Mouse (Mus musculus) limb, embryonic 10.5 days (tissue): ENCODE data around the gene Ulk4. TPM values are rescaled to one million over a fixed set of nuclear protein-coding genes. Genes with fewer than 3 reads are reported as not detected.
A peak's percentile ranks its signal among the peaks of the same experiment; 100 is the strongest.

Experiments used
- DNase-seq: peaks from one replicate; pipeline ENCODE4 v3.0.0-alpha.2; 2017; ENCODE audit warnings: low spot score
- H3K27ac ChIP-seq: fragments of 300-500 bp; sonication (generic); 2 replicates; pipeline ENCODE4 v1.5.1; 2016; ENCODE audit warnings: mild to moderate bottlenecking
- H3K27me3 ChIP-seq: fragments of 300-500 bp; sonication (generic); 2 replicates; pipeline ENCODE4 v1.6.1; 2016; ENCODE audit warnings: low read depth, mild to moderate bottlenecking; ENCODE audit not compliant: poor library complexity, severe bottlenecking
- H3K36me3 ChIP-seq: fragments of 300-500 bp; sonication (generic); 2 replicates; pipeline ENCODE4 v1.6.1; 2016; ENCODE audit warnings: mild to moderate bottlenecking, moderate library complexity
- H3K4me1 ChIP-seq: fragments of 300-500 bp; sonication (generic); 2 replicates; pipeline ENCODE4 v1.6.1; 2016
- H3K4me3 ChIP-seq: fragments of 300-500 bp; sonication (generic); 2 replicates; pipeline ENCODE4 v1.5.1; 2016; ENCODE audit warnings: mild to moderate bottlenecking, moderate library complexity
- H3K9me3 ChIP-seq: fragments of 300-500 bp; sonication (generic); replicated peaks from 2 replicates; pipeline ENCODE4 v1.6.1; 2016; ENCODE audit warnings: mild to moderate bottlenecking
- WGBS: fragments of 180-500 bp; shearing (Covaris S2); methylation state at CpG from one replicate; pipeline ENCODE4 v1.1.7; 2016; 5-methylcytosine and 5-hydroxymethylcytosine counted together
- polyA plus RNA-seq: library from polyadenylated mRNA; unstranded; fragments of >200 nt; fragmentation: Nextera tagmentation; extraction: Ambion mirVana; gene quantifications from 2 replicates; pipeline ENCODE4 v1.2.1, GENCODE M21; 2016

Ulk4 gene
- polyA plus RNA-seq: 119 and 140 TPM in 2 replicates

GRCm38 (mm10) chr9:121277118-121278060 lies at the start of gene Ulk4:
Gene Ulk4 (minus strand): TSS chr9:121277197.
- peak within 1 kb of the TSS; percentile 73 for H3K4me3 ChIP-seq
- H3K27ac ChIP-seq: peak within 1 kb of the TSS; percentile 90
- peaks cover 7% of the 10 kb centered on the region for H3K36me3 ChIP-seq
- H3K27me3 ChIP-seq: no peaks in the 10 kb centered on the region
- WGBS: under 1% methylated on average over 59 of the region's 59 CpGs
- H3K9me3 ChIP-seq: no peaks in the 10 kb centered on the region
- peak; percentile 96 for DNase-seq
- peaks cover 17% of the 10 kb centered on the region for H3K4me1 ChIP-seq

GRCm38 (mm10) chr9:121322034-121322433 lies 45.0 kb upstream of the Ulk4 start:
- Histone ChIP-seq H3K27ac (0 out of 2 replicates have a peak overlapping the region, but pooled peaks have one; percentile 44), H3K4me3 (no peak overlapping the region), H3K36me3 (peaks cover 11% of the 10 kb centered on the region), H3K4me1 (peaks cover 36% of the 10 kb centered on the region), H3K9me3 (no peaks in the 10 kb centered on the region), H3K27me3 (no peaks in the 10 kb centered on the region)
- DNase-seq: no peak
- WGBS: 96% methylated on average over 14 of the region's 14 CpGs

- Histone ChIP-seq H3K36me3 (peaks cover 11% of the 10 kb centered on the region), H3K27me3 (no peaks in the 10 kb centered on the region), H3K4me1 (peaks cover 43% of the 10 kb centered on the region), H3K4me3 (no peak overlapping the region), H3K27ac (no peak overlapping the region), H3K9me3 (no peaks in the 10 kb centered on the region)
- 91% methylated on average over 2 of the region's 2 CpGs for WGBS
- DNase-seq: no peak
Measured at GRCm38 (mm10) chr9:121321118-121321517, 44.1 kb upstream of the Ulk4 start.

GRCm38 (mm10) chr9:121320433-121320832 lies 43.4 kb upstream of the Ulk4 start:
- H3K27me3 ChIP-seq: no peaks in the 10 kb centered on the region
- H3K4me3 ChIP-seq: no peak overlapping the region
- peaks cover 50% of the 10 kb centered on the region for H3K4me1 ChIP-seq
- no peaks in the 10 kb centered on the region for H3K9me3 ChIP-seq
- WGBS: 64% methylated on average over 2 of the region's 2 CpGs
- H3K27ac ChIP-seq: peak overlapping the region; percentile 76
- DNase-seq: no peak
- H3K36me3 ChIP-seq: peaks cover 11% of the 10 kb centered on the region

- DNase-seq: peak; percentile 70
- Histone ChIP-seq H3K36me3 (peaks cover 11% of the 10 kb centered on the region), H3K4me1 (peaks cover 60% of the 10 kb centered on the region), H3K27me3 (no peaks in the 10 kb centered on the region), H3K9me3 (no peaks in the 10 kb centered on the region), H3K27ac (peak overlapping the region; percentile 76), H3K4me3 (no peak overlapping the region)
- 37% methylated on average over 10 of the region's 10 CpGs for WGBS
Measured at GRCm38 (mm10) chr9:121319323-121319966, 42.4 kb upstream of the Ulk4 start.

GRCm38 (mm10) chr9:121316621-121317405 lies 39.8 kb upstream of the Ulk4 start:
- 0 out of 2 replicates have a peak overlapping the region, but pooled peaks have one; percentile 15 for H3K27ac ChIP-seq

GRCm38 (mm10) chr9:121315901-121316595 lies 39.1 kb upstream of the Ulk4 start:
- peaks cover 5% of the 10 kb centered on the region for H3K36me3 ChIP-seq
- DNase-seq: no peak
- 81% methylated on average over 4 of the region's 4 CpGs for WGBS
- no peaks in the 10 kb centered on the region for H3K9me3 ChIP-seq
- no peak overlapping the region for H3K4me3 ChIP-seq
- peak overlapping the region; percentile 62; the same call in 1 of the 2 replicates for H3K27ac ChIP-seq
- H3K27me3 ChIP-seq: no peaks in the 10 kb centered on the region
- peaks cover 87% of the 10 kb centered on the region for H3K4me1 ChIP-seq

More at GRCm38 (mm10) chr9:121316621-121317405, 39.8 kb upstream of the Ulk4 start:
- 75% methylated on average over 12 of the region's 12 CpGs for WGBS
- H3K4me1 ChIP-seq: peaks cover 86% of the 10 kb centered on the region
- no peak for DNase-seq
- H3K36me3 ChIP-seq: peaks cover 7% of the 10 kb centered on the region
- no peaks in the 10 kb centered on the region for H3K9me3 ChIP-seq
- H3K4me3 ChIP-seq: no peak overlapping the region
- H3K27me3 ChIP-seq: no peaks in the 10 kb centered on the region

GRCm38 (mm10) chr9:121314541-121315152 lies 37.6 kb upstream of the Ulk4 start:
- no peak for DNase-seq
- peak overlapping the region; percentile 90 for H3K27ac ChIP-seq
- 26% methylated on average over 14 of the region's 14 CpGs for WGBS
- no peaks in the 10 kb centered on the region for H3K27me3 ChIP-seq
- H3K36me3 ChIP-seq: peaks cover 5% of the 10 kb centered on the region
- H3K4me3 ChIP-seq: peak overlapping the region; percentile 45
- peaks cover 75% of the 10 kb centered on the region for H3K4me1 ChIP-seq
- H3K9me3 ChIP-seq: no peaks in the 10 kb centered on the region

- Histone ChIP-seq H3K9me3 (no peaks in the 10 kb centered on the region), H3K4me1 (peaks cover 74% of the 10 kb centered on the region), H3K27me3 (no peaks in the 10 kb centered on the region), H3K4me3 (peak overlapping the region; percentile 45), H3K27ac (peak overlapping the region; percentile 90), H3K36me3 (peaks cover 5% of the 10 kb centered on the region)
- WGBS: 2% methylated on average over 21 of the region's 21 CpGs
- peak; percentile 85 for DNase-seq
Measured at GRCm38 (mm10) chr9:121313656-121314374, 36.8 kb upstream of the Ulk4 start.

- Histone ChIP-seq H3K9me3 (no peaks in the 10 kb centered on the region), H3K27me3 (no peaks in the 10 kb centered on the region), H3K4me3 (no peak overlapping the region), H3K36me3 (no peaks in the 10 kb centered on the region), H3K27ac (peak overlapping the region; percentile 90), H3K4me1 (peaks cover 63% of the 10 kb centered on the region)
- DNase-seq: peak; percentile 53
- 64% methylated on average over 10 of the region's 10 CpGs for WGBS
Measured at GRCm38 (mm10) chr9:121312237-121312891, 35.4 kb upstream of the Ulk4 start.

GRCm38 (mm10) chr9:121311846-121312236 lies 34.8 kb upstream of the Ulk4 start:
- H3K4me1 ChIP-seq: peaks cover 58% of the 10 kb centered on the region
- peak overlapping the region; percentile 90 for H3K27ac ChIP-seq
- no peak for DNase-seq
- H3K27me3 ChIP-seq: no peaks in the 10 kb centered on the region
- H3K36me3 ChIP-seq: no peaks in the 10 kb centered on the region
- H3K9me3 ChIP-seq: no peaks in the 10 kb centered on the region
- 80% methylated on average over 6 of the region's 6 CpGs for WGBS
- no peak overlapping the region for H3K4me3 ChIP-seq
